Mouse (Mus musculus): ENCODE data around the gene Immt. TPM values are rescaled to one million over a fixed set of nuclear protein-coding genes. Genes with fewer than 3 reads are reported as not detected.
"Not testable (repeated sequence)": the region's sequence is repeated elsewhere in the genome, so short reads cannot be mapped to it uniquely, and the experiment has no call there.

The Immt gene
- total RNA-seq, 2 experiments from 2014 or later: 174 to 197 TPM

GRCm38 (mm10) chr6:71840597-71841290, 9.6 kb downstream of the Immt start:
- DNase-seq (ENCODE audit: low spot score in 2 of 2): no peak

GRCm38 (mm10) chr6:71846906-71847305, 15.8 kb downstream of the Immt start:
- not testable (repeated sequence) for DNase-seq (ENCODE audit: low spot score in 2 of 2)

GRCm38 (mm10) chr6:71867751-71868150, 36.6 kb downstream of the Immt start:
- no peak for DNase-seq (ENCODE audit: low spot score in 2 of 2)

DNA sequence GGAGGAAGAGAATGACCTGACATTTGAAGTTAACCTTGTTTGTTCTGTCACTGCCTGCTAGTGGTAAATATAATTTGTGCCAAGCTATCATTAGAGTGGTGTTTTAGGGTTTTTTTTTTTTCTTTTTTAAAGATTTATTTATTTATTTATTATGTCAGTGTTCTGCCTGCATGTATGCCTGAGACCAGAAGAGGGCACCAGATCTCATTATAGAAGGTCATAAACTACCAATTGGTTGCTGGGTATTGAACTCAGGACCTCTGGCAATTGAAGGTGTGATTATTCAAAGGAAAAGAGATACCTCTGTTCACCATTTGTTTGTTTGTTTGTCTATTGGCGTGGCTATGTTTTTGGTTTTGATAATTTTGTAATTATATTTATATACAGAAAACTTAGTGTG, 37.7 kb downstream of the Immt start:
- no peak for DNase-seq (ENCODE audit: low spot score in 2 of 2)

- DNase-seq (ENCODE audit: low spot score in 2 of 2): no peak
Observed at GRCm38 (mm10) chr6:71871396-71871795, 40.3 kb downstream of the Immt start.

- no peak for DNase-seq (ENCODE audit: low spot score in 2 of 2)
Observed at GRCm38 (mm10) chr6:71877965-71878760, 47.0 kb downstream of the Immt start.

DNA sequence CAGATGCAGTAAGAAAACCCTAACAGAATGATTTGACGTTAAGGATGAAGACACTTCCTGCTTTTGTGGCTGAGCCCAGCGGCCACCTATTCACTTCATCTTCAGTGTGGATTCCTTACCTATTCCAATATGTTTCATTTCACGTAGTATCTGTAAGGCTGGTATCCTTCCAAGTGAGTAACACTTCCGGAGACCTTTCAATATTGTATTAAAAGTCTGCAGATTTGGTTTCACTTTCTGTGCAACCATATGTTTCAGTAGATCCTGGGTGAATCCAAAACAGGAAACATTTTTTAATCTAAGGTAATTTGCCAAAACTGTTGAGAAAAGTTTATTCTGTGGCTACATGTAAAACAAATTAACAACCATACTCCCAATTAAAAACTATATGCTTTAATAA, 62.1 kb downstream of the Immt start:
- no peak for DNase-seq (ENCODE audit: low spot score in 2 of 2)

DNA sequence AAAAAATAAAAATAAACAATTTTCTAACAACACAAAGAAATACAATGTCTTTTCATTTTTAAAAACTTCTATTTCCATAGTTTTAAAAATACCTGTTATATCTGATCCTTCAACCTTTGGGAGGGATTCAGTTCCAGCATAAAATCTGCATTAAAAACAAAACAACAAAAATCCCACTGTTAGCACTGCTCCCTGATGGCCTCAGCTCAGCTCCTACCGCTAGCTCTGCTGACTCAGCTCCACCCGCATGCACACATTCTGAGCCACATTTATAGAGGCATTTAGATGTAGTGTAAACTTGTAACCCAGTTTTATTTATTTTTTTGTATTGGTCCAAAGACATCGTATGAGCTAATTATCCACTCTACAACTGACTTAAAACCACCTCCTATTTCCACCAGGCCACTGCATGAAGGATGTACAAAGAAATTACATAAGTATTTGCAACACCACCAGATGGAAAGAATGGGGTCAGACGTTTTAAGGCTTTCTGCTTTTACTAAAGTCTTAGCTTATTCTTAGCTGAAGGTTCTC, 76.6 kb downstream of the Immt start:
- no peak for DNase-seq (ENCODE audit: low spot score in 2 of 2)

DNA sequence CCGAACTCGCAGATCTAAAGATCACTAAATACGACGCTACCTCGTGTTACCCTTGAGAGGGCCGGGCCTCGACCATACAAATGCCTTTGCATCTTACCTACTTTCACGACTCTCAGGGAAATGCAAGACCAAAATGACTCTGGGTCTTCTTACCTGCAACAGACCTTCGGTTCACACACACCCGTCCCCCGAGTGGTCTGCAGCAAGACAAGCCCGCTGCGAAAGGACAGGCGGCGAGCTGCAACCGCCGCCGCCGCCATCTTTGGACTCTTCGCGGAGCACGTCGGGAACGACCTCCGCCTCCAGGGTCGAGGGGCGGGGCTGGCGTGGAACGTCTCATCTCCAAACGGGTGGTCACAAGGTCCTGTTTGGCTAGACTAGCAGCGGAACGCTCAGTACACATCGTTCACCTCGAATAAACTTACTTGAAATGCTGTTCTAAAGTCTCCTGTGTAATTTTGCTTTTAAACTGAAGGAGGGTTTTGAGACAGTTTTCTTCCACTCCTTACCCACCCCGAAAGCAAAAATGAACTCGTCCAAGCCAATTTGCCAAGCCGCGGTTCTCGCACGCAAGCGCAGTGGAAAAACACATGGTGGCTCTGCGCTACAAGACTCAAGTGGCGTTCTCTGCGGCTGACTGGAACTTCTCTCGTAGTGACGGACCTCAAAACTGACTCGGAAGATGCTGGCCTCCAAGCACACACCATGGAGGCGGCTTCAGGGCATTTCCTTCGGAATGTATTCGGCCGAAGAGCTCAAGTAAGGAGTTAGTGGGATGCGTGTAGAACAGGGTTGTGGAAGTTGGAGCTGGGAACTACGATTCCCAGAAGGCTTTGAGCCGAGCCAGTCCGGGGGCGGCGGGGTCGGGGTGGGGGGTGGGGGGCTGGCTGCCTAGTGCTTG, 77.6 kb downstream of the Immt start, which contains the start of the genes Ptcd3 and Polr1a:
Gene Ptcd3, minus strand, starts transcription at position 270 of the 901 bp plus-strand sequence.
Gene Polr1a, plus strand, starts transcription at position 573 of the 901 bp plus-strand sequence.
- peak; percentile 89 to 94 for DNase-seq (ENCODE audit: low spot score in 2 of 2)

DNA sequence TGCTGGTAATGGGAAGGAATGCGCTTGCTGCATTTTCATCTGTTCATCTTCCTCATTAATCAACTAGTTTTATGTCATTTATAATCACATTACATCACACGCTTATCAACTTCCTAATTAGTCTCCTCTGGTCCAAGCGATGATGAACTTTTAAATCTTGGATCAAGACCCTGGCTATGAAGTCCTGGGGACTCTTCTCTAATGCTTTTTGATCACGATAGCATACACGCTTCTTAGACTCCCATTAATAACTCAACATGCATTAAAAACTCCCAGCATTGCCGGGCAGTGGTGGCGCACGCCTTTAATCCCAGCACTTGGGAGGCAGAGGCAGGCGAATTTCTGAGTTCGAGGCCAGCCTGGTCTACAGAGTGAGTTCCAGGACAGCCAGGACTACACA, 78.3 kb downstream of the Immt start:
- DNase-seq (ENCODE audit: low spot score in 2 of 2): no peak

DNA sequence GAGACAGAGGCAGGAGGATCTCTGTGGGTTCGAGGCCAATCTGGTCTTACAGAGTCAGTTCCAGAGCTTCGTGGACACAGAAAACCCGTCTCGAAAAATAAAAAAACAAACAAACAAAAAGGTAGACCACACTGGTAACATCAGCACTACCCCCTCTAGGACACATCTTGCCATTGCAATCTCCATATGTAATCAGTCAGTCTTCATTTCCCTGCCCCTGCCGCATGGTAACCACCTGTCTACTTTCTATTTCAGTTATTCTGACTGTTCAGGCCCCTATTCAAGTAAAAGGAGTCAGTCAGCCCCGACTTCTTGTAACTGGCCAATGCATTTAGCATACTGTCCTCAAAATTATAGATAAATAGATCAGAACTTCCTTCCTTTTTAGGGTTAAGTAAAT, 78.7 kb downstream of the Immt start:
- no peak for DNase-seq (ENCODE audit: low spot score in 2 of 2)

- DNase-seq (ENCODE audit: low spot score in 2 of 2): no peak
Observed at GRCm38 (mm10) chr6:71911686-71912450, 80.7 kb downstream of the Immt start.

DNA sequence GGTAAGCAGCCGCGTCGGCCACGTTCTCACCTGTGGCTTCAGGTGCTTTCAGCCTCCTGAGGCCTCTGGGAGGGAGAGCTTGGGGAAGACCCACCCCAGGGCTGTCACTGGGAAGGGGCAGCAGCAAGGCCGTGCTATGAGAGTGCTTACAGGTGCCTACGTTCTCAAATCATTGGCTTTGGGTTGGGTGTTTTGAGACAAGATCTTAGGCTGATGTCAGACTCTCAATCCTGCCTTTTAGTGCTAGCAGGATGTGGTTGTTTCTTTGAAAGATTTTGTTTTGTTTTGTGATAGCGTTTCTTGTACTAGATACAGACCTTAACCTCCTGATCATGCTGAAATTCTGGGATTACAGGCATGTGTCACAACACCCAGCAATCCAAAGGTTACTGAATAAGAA, 89.6 kb downstream of the Immt start:
- no peak for DNase-seq (ENCODE audit: low spot score in 2 of 2)

- DNase-seq (ENCODE audit: low spot score in 2 of 2): not testable (repeated sequence)
Observed at GRCm38 (mm10) chr6:71925233-71925632, 94.1 kb downstream of the Immt start.

Other genes with a start within 250 kb of the Immt start
- 10 to 100 TPM; 33.5 to 37.5 TPM for gene Kdm3a, start 198.3 kb upstream of the Immt start, total RNA-seq (2021)
- gene Reep1, start 123.8 kb upstream of the Immt start, total RNA-seq (2021): 100 to 1,000 TPM in 1 of 2 experiments, 10 to 100 TPM in 1; 88.3 to 101 TPM
- gene Mrpl35, start 4.4 kb upstream of the Immt start, total RNA-seq (2021): 10 to 100 TPM; 28.5 to 32.0 TPM
- 10 to 100 TPM; 70.1 to 85.6 TPM for gene Ptcd3, start 77.4 kb downstream of the Immt start, total RNA-seq (2021)
- gene Polr1a, start 77.7 kb downstream of the Immt start, total RNA-seq (2021): 10 to 100 TPM; 35.7 to 44.8 TPM

Data from gastrocnemius, postnatal 4 days (tissue).